Mouse (Mus musculus): ENCODE data around the gene Map2k4. TPM values are rescaled to one million over a fixed set of nuclear protein-coding genes. Genes with fewer than 3 reads are reported as not detected.

Map2k4 gene
- polyA plus RNA-seq, 1 experiment from 2014 or later: 109 TPM

GRCm38 (mm10) chr11:65740390-65740789 lies 47.7 kb downstream of the Map2k4 start:
- H3K4me2 ChIP-seq (ENCODE audit: low read length): no peak overlapping the region
- no peaks in the 10 kb centered on the region for H3K36me3 ChIP-seq (ENCODE audit: control insufficient read depth, insufficient read depth, low read length)
- no peak for ATAC-seq
- 0 out of 2 replicates have a peak, but pooled peaks cover 5% of the 10 kb centered on the region for H3K4me1 ChIP-seq (ENCODE audit: control insufficient read depth, insufficient read depth, low read length)
- no peak overlapping the region for H3K4me3 ChIP-seq (ENCODE audit: low read depth, low read length)
- H3K27ac ChIP-seq (ENCODE audit: low read length): no peak overlapping the region
- 82% methylated on average over 2 of the region's 2 CpGs for WGBS
- no peak overlapping the region for H3K9ac ChIP-seq (ENCODE audit: low read depth, low read length)
- H3K9me3 ChIP-seq (replicated peaks; ENCODE audit: control insufficient read depth, low read length, poor library complexity, severe bottlenecking): no peaks in the 10 kb centered on the region
- no peaks in the 10 kb centered on the region for H3K27me3 ChIP-seq (ENCODE audit: control insufficient read depth, insufficient read depth, low read depth, low read length)

DNA sequence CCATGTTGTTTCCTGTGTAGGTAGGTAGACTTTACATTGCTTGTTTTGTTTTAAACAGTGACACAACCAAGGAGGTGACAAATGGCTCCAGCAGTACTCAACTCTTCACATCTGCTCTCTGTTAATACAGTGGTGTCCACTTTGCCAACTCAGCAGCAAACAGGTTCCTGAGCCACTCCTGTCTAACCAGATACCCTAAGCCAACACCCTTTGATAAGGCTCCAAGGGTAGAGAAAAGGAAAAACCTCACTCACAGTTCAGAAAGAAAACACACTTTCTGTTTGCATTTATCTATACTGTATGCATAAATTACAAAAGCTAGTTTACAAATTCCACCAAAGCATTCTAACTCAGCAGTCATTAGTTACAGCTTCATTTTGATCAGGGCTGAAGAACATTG lies 48.2 kb downstream of the Map2k4 start:
- Histone ChIP-seq H3K4me3 (ENCODE audit: low read depth, low read length) (no peak overlapping the region), H3K9me3 (replicated peaks; ENCODE audit: control insufficient read depth, low read length, poor library complexity, severe bottlenecking) (no peaks in the 10 kb centered on the region), H3K4me1 (ENCODE audit: control insufficient read depth, insufficient read depth, low read length) (0 out of 2 replicates have a peak, but pooled peaks cover 3% of the 10 kb centered on the region), H3K27ac (ENCODE audit: low read length) (no peak overlapping the region), H3K27me3 (ENCODE audit: control insufficient read depth, insufficient read depth, low read depth, low read length) (no peaks in the 10 kb centered on the region), H3K36me3 (ENCODE audit: control insufficient read depth, insufficient read depth, low read length) (no peaks in the 10 kb centered on the region), H3K4me2 (ENCODE audit: low read length) (no peak overlapping the region), H3K9ac (ENCODE audit: low read depth, low read length) (no peak overlapping the region)
- ATAC-seq: no peak

GRCm38 (mm10) chr11:65734656-65735055 lies 53.4 kb downstream of the Map2k4 start:
- Histone ChIP-seq H3K4me1 (ENCODE audit: control insufficient read depth, insufficient read depth, low read length) (no peaks in the 10 kb centered on the region), H3K4me2 (ENCODE audit: low read length) (no peak overlapping the region), H3K9ac (ENCODE audit: low read depth, low read length) (no peak overlapping the region), H3K27ac (ENCODE audit: low read length) (no peak overlapping the region), H3K36me3 (ENCODE audit: control insufficient read depth, insufficient read depth, low read length) (no peaks in the 10 kb centered on the region), H3K27me3 (ENCODE audit: control insufficient read depth, insufficient read depth, low read depth, low read length) (no peaks in the 10 kb centered on the region), H3K4me3 (ENCODE audit: low read depth, low read length) (no peak overlapping the region), H3K9me3 (replicated peaks; ENCODE audit: control insufficient read depth, low read length, poor library complexity, severe bottlenecking) (no peaks in the 10 kb centered on the region)
- ATAC-seq: no peak
- 90% methylated on average over 7 of the region's 7 CpGs for WGBS

GRCm38 (mm10) chr11:65729623-65730217 lies 58.4 kb downstream of the Map2k4 start:
- no peak overlapping the region for H3K4me3 ChIP-seq (ENCODE audit: low read depth, low read length)
- H3K36me3 ChIP-seq (ENCODE audit: control insufficient read depth, insufficient read depth, low read length): no peaks in the 10 kb centered on the region; the same call in 1 of the 2 replicates
- no peak overlapping the region for H3K9ac ChIP-seq (ENCODE audit: low read depth, low read length)
- H3K4me2 ChIP-seq (ENCODE audit: low read length): no peak overlapping the region
- WGBS: 95% methylated on average over 6 of the region's 6 CpGs
- H3K27me3 ChIP-seq (ENCODE audit: control insufficient read depth, insufficient read depth, low read depth, low read length): no peaks in the 10 kb centered on the region
- no peak for ATAC-seq
- H3K4me1 ChIP-seq (ENCODE audit: control insufficient read depth, insufficient read depth, low read length): no peaks in the 10 kb centered on the region
- H3K9me3 ChIP-seq (replicated peaks; ENCODE audit: control insufficient read depth, low read length, poor library complexity, severe bottlenecking): no peaks in the 10 kb centered on the region
- no peak overlapping the region for H3K27ac ChIP-seq (ENCODE audit: low read length)

- no peak overlapping the region for H3K4me2 ChIP-seq (ENCODE audit: low read length)
- H3K4me3 ChIP-seq (ENCODE audit: low read depth, low read length): no peak overlapping the region
- no peaks in the 10 kb centered on the region for H3K9me3 ChIP-seq (replicated peaks; ENCODE audit: control insufficient read depth, low read length, poor library complexity, severe bottlenecking)
- no peaks in the 10 kb centered on the region for H3K4me1 ChIP-seq (ENCODE audit: control insufficient read depth, insufficient read depth, low read length)
- no peaks in the 10 kb centered on the region; the same call in 1 of the 2 replicates for H3K36me3 ChIP-seq (ENCODE audit: control insufficient read depth, insufficient read depth, low read length)
- WGBS: 96% methylated on average over 4 of the region's 4 CpGs
- H3K27ac ChIP-seq (ENCODE audit: low read length): no peak overlapping the region
- H3K27me3 ChIP-seq (ENCODE audit: control insufficient read depth, insufficient read depth, low read depth, low read length): no peaks in the 10 kb centered on the region
- H3K9ac ChIP-seq (ENCODE audit: low read depth, low read length): no peak overlapping the region
- ATAC-seq: no peak
Measured at GRCm38 (mm10) chr11:65728906-65729305, 59.2 kb downstream of the Map2k4 start.

- no peak overlapping the region for H3K4me2 ChIP-seq (ENCODE audit: low read length)
- no peaks in the 10 kb centered on the region for H3K9me3 ChIP-seq (replicated peaks; ENCODE audit: control insufficient read depth, low read length, poor library complexity, severe bottlenecking)
- H3K27ac ChIP-seq (ENCODE audit: low read length): no peak overlapping the region
- H3K4me3 ChIP-seq (ENCODE audit: low read depth, low read length): no peak overlapping the region
- no peak for ATAC-seq
- 93% methylated on average over 2 of the region's 2 CpGs for WGBS
- no peak overlapping the region for H3K9ac ChIP-seq (ENCODE audit: low read depth, low read length)
- H3K36me3 ChIP-seq (ENCODE audit: control insufficient read depth, insufficient read depth, low read length): no peaks in the 10 kb centered on the region; the same call in 1 of the 2 replicates
- H3K27me3 ChIP-seq (ENCODE audit: control insufficient read depth, insufficient read depth, low read depth, low read length): no peaks in the 10 kb centered on the region
- H3K4me1 ChIP-seq (ENCODE audit: control insufficient read depth, insufficient read depth, low read length): no peaks in the 10 kb centered on the region
Measured at GRCm38 (mm10) chr11:65723715-65724114, 64.4 kb downstream of the Map2k4 start.

DNA sequence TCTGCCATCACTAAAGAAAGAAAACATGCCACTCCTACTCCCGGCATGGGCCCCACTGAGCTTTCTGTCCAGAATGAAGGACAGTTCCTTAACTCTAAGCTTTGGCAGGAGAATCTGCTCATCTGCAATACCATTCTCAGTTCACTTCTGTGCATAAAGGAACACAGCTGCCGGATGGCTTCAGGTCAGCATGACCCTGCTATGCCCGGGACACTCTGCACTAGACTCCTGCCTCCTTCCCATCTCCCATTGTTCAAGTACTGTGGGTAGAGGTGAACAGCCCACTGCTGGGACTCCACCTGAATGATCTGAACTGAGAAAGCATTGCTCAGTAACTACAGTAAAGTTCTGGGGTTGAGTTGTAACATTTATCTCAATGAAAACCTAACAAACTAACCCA lies 66.5 kb downstream of the Map2k4 start:
- WGBS: 84% methylated on average over 3 of the region's 3 CpGs
- ATAC-seq: no peak
- no peak overlapping the region for H3K4me3 ChIP-seq (ENCODE audit: low read depth, low read length)
- H3K36me3 ChIP-seq (ENCODE audit: control insufficient read depth, insufficient read depth, low read length): no peaks in the 10 kb centered on the region; the same call in 1 of the 2 replicates
- H3K4me1 ChIP-seq (ENCODE audit: control insufficient read depth, insufficient read depth, low read length): no peaks in the 10 kb centered on the region
- no peak overlapping the region for H3K27ac ChIP-seq (ENCODE audit: low read length)
- no peak overlapping the region for H3K9ac ChIP-seq (ENCODE audit: low read depth, low read length)
- H3K9me3 ChIP-seq (replicated peaks; ENCODE audit: control insufficient read depth, low read length, poor library complexity, severe bottlenecking): no peaks in the 10 kb centered on the region
- no peak overlapping the region for H3K4me2 ChIP-seq (ENCODE audit: low read length)
- no peaks in the 10 kb centered on the region for H3K27me3 ChIP-seq (ENCODE audit: control insufficient read depth, insufficient read depth, low read depth, low read length)

DNA sequence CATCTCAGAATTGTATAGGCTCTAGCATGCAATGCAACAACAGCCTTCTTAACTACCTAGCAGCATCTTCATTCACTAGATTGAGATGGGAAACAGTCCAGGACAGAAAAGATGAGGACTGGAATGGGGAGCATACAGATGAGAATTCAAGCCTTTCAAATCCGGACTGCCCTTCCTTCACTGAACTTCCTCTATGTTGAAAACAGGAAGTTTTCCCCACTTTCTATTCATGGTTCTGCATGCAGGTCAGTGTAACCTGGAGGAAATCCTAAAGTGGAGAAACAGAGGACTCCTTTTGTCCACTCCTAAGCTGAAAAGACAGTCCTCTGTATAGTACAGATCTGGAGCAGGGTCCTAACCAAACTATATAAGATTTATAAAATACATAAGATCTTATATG lies 68.1 kb downstream of the Map2k4 start:
- Histone ChIP-seq H3K4me2 (ENCODE audit: low read length) (no peak overlapping the region), H3K9ac (ENCODE audit: low read depth, low read length) (no peak overlapping the region), H3K36me3 (ENCODE audit: control insufficient read depth, insufficient read depth, low read length) (peaks cover 2% of the 10 kb centered on the region; the same call in 1 of the 2 replicates), H3K4me3 (ENCODE audit: low read depth, low read length) (no peak overlapping the region), H3K27ac (ENCODE audit: low read length) (no peak overlapping the region), H3K4me1 (ENCODE audit: control insufficient read depth, insufficient read depth, low read length) (no peaks in the 10 kb centered on the region), H3K27me3 (ENCODE audit: control insufficient read depth, insufficient read depth, low read depth, low read length) (no peaks in the 10 kb centered on the region), H3K9me3 (replicated peaks; ENCODE audit: control insufficient read depth, low read length, poor library complexity, severe bottlenecking) (no peaks in the 10 kb centered on the region)
- WGBS: 68% methylated on average over 1 of the region's 1 CpGs
- no peak for ATAC-seq

DNA sequence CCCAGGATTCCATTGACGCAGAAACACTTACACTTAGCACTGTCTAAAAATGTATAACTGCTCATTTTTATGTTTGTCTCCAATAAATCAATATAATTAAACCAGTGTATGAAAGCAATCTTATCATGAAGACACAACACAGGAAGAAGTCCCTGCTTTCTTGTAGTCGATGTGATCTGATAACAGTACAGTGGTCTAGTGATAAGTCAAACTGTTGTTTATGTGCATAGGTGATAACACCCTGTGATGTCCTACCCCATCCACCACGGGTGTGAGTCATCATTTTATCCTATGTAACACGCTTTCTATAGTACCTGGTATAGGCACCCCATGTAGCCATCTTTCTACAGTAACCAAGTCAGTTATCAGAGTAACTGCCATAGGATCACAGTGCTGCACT lies 74.3 kb downstream of the Map2k4 start:
- 88% methylated on average over 4 of the region's 4 CpGs for WGBS
- Histone ChIP-seq H3K4me3 (ENCODE audit: low read depth, low read length) (no peak overlapping the region), H3K27ac (ENCODE audit: low read length) (no peak overlapping the region), H3K36me3 (ENCODE audit: control insufficient read depth, insufficient read depth, low read length) (peaks cover 8% of the 10 kb centered on the region), H3K9ac (ENCODE audit: low read depth, low read length) (no peak overlapping the region), H3K27me3 (ENCODE audit: control insufficient read depth, insufficient read depth, low read depth, low read length) (no peaks in the 10 kb centered on the region), H3K9me3 (replicated peaks; ENCODE audit: control insufficient read depth, low read length, poor library complexity, severe bottlenecking) (no peaks in the 10 kb centered on the region), H3K4me1 (ENCODE audit: control insufficient read depth, insufficient read depth, low read length) (peaks cover 6% of the 10 kb centered on the region), H3K4me2 (ENCODE audit: low read length) (no peak overlapping the region)
- no peak for ATAC-seq
